Mouse (Mus musculus) layer of hippocampus, adult 8-10 months (tissue): ENCODE measurements around the gene Emc3. TPM values are rescaled to one million over a fixed set of nuclear protein-coding genes. Genes with fewer than 3 reads are reported as not detected.

Experiments
- DNase-seq, 2 experiments: peaks; one replicate each; pipeline ENCODE4 v3.0.0; 2022; ENCODE audit warnings: low spot score in 2 of 2
- total RNA-seq, 4 experiments: library from RNA; stranded (reverse); gene quantifications; 2 replicates each; pipeline ENCODE4 v1.2.4; 2022

The Emc3 gene
- total RNA-seq, 4 experiments from 2014 or later, result 62.1 to 75.3 (median 71.4) TPM

- no peak for DNase-seq
Measured at GRCm38 (mm10) chr6:113495071-113495675, 36.3 kb downstream of the Emc3 start.

GRCm38 (mm10) chr6:113494258-113494788, 37.1 kb downstream of the Emc3 start:
- peak; percentile 43 to 61 for DNase-seq

- peak in 1 of 2 experiments; percentile 60 for DNase-seq
Measured at GRCm38 (mm10) chr6:113492101-113492864, 39.2 kb downstream of the Emc3 start.

GRCm38 (mm10) chr6:113489410-113489809, 42.0 kb downstream of the Emc3 start:
- DNase-seq, result no peak

GRCm38 (mm10) chr6:113487125-113487576, 44.3 kb downstream of the Emc3 start:
- DNase-seq, result no peak

- DNase-seq, result no peak
Measured at GRCm38 (mm10) chr6:113483729-113484128, 47.7 kb downstream of the Emc3 start.

- DNase-seq, result peak; percentile 94
Measured at GRCm38 (mm10) chr6:113483100-113483615, 48.3 kb downstream of the Emc3 start, which contains the start of gene Creld1. Gene Creld1 (plus strand): TSS chr6:113483297.

GRCm38 (mm10) chr6:113482477-113483099, 48.9 kb downstream of the Emc3 start:
- no peak for DNase-seq

- DNase-seq, result no peak
Measured at GRCm38 (mm10) chr6:113480555-113481373, 50.7 kb downstream of the Emc3 start.

- no peak for DNase-seq
Measured at GRCm38 (mm10) chr6:113478906-113479305, 52.5 kb downstream of the Emc3 start.

GRCm38 (mm10) chr6:113477353-113477752, 54.1 kb downstream of the Emc3 start:
- DNase-seq, result no peak

- no peak for DNase-seq
Measured at GRCm38 (mm10) chr6:113473715-113474114, 57.7 kb downstream of the Emc3 start.

- DNase-seq, result no peak
Measured at GRCm38 (mm10) chr6:113473246-113473645, 58.2 kb downstream of the Emc3 start.

- no peak for DNase-seq
Measured at GRCm38 (mm10) chr6:113472061-113472460, 59.4 kb downstream of the Emc3 start.

- no peak for DNase-seq
Measured at GRCm38 (mm10) chr6:113471297-113471936, 60.0 kb downstream of the Emc3 start, which contains the start of gene Il17rc. Gene Il17rc (plus strand): TSS chr6:113471427.

- DNase-seq, result peak in 1 of 2 experiments; percentile 64
Measured at GRCm38 (mm10) chr6:113469432-113469831, 62.0 kb downstream of the Emc3 start.

GRCm38 (mm10) chr6:113469021-113469420, 62.4 kb downstream of the Emc3 start:
- no peak for DNase-seq

- no peak for DNase-seq
Measured at GRCm38 (mm10) chr6:113468512-113468911, 62.9 kb downstream of the Emc3 start.

- no peak for DNase-seq
Measured at GRCm38 (mm10) chr6:113465602-113466001, 65.8 kb downstream of the Emc3 start.
